Mouse (Mus musculus) cerebellum, postnatal 25 days (tissue): Measurements from ENCODE around the gene Rbbp5.
A peak's percentile ranks its signal among the peaks of the same experiment; 100 is the strongest.

Source experiments
- DNase-seq, 2 experiments: peaks; one replicate each; pipeline ENCODE4 v3.0.0; 2021; ENCODE audit warnings: mixed read lengths in 2 of 2

The Rbbp5 gene

DNA sequence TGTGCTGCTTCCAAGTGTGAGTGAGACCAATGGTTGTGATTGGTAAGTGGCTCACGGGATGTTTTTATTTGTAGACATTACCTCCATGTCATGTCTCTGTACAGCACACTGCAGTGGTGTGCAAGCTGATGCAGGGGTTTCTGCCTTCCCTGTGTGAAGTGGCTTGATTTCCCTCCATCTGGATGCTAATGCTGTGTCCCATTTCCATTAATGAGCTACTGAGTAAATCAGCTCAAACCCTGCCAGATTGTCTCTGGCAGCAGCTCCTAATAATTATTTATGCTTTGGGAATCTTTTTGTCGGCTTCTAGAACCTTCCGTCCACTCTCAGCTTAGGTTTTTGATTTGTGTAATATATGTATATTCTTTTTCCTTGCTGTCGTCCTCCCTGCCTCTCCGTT, 28.0 kb downstream of the Rbbp5 start:
- no peak for DNase-seq

DNA sequence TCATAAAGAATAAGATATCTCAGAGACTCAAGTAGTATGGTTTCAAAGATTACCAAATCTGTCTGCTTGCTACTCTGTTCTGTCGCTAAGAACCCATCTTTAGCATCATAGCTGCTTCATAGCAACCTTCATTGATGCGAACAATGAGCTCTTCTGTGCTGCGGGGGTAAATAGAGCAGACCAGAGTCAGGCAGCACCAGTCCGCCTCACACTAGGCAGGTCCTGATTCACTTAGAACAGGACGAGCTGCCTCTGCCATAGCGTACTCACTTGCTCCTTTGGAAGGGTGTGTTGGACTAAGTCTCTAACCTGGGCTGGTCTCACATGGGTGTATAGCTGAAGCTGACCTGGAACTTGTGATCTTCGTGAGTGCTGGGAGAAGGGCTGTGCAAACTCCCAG, 28.9 kb downstream of the Rbbp5 start, which contains the start of gene Tmem81:
Gene Tmem81 (plus strand): TSS at position 173 of the 400 bp plus-strand sequence.
- DNase-seq, result no peak

DNA sequence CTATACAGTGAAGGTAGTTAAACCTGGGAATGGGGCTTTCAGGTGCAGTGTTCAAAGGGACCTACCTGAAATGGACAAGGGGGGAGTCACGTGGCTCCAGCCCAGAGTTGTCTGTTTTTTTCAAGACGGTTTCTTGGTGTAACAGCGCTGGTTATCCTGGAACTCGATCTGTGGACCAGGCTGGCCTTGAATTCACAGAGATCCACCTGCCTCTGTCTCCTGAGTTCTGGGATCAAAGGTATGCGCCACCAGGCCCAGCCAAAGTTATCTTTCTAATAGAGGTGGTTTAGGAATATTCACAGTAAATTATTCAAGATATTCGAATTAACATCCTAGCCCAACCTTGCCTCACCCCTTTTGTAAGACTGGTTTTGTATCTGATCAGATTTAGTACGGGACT, 29.5 kb downstream of the Rbbp5 start:
- DNase-seq, result no peak

DNA sequence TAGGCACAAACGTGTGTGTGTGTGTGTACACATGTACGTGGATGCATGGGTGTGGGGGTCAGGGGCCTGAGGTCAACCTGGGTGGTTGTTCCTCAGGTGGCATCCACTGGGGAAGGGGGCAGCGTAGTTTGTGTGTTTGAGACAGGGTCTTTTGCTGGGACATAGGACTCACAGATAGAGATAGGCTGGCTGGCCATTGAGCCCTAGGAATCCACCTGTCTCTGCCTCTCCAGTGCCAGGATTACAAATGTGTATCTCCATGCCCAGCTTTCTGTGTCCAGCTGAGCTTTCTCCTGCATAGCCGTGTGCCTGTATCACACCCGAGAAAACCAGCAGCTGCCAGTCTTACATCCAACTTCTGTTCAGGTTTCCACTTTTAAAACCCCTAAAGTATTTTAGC, 32.6 kb downstream of the Rbbp5 start:
- DNase-seq, result peak; percentile 53

DNA sequence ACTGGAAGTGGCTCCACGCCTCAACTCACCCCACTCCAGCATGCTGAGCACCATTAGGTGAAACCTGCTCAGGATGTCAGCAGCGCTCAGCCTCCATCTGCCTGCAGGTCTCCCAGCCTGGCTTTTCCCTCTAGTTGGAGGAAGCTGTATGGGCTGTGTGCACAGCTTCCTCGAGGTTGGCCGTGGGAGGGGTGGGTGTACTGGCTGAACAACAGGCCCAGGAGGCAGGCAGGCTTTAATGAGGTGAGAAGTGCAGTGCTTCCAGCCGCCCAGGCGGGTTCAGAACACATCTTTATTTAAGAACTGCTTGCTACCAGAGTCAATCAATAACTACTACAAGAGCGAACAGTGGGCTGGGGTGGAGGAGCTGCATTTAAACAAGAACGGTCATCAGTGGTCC, 34.4 kb downstream of the Rbbp5 start:
- DNase-seq, result peak; percentile 47 to 52

DNA sequence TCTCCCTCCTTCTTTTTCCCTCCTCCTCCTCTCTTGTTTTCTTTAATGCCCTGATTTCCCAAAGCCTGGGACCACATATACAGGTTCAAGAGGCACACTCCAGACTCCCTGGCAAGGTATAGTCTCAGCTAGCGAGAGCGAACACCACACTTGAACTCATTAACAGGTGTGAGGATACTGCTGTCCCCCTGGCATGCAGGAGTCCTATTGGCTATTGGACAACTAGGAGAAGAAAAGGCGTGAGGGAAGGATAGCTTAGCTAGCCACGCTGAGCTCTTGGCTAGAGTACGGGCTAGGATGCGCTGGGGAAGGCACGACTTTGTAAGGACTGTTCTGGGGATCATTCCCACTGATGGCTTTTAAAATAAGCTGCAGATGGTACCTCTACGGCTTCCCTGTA, 34.9 kb downstream of the Rbbp5 start:
- peak; percentile 37 to 44 for DNase-seq

DNA sequence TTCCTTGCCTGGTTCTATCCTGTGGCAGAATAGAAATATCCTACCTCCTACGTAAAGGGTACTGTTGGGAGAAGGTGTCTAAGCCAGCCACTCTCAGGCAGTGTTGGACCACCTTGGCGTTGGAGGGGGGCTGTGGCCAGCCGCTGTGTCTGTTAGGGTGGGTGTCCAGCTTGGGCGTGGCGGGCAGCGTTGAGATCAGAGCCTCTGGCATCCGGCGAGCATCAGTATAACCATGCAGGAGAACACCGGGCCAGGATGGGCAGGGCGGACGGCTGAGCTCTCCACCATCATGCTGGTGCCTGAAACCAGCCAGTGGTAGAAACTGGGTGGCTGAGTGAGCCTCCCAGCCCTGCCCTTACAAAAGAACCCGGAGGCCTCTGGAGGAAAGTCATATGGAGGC, 38.2 kb downstream of the Rbbp5 start:
- peak in 1 of 2 experiments; percentile 27 for DNase-seq

DNA sequence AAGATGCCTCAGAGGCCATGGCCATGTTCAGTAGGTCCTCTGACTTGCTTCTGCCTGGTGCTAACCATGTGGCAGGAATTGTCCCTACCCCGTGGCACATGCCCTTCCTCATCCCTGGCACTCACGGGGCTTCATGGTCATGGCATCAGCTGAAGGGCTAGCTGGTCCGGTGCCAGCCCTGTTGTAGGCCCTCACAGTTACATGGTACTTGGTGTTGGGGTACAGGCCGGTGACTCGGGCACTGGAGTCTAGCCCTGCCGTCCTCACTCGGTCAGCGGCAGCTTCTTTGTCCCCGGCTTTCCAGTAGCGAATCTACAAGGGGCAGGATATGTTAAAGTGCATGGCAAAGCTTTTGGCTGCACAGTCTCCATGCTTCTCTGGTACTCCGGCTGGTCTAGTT, 39.6 kb downstream of the Rbbp5 start:
- DNase-seq, result peak; percentile 35 to 54

DNA sequence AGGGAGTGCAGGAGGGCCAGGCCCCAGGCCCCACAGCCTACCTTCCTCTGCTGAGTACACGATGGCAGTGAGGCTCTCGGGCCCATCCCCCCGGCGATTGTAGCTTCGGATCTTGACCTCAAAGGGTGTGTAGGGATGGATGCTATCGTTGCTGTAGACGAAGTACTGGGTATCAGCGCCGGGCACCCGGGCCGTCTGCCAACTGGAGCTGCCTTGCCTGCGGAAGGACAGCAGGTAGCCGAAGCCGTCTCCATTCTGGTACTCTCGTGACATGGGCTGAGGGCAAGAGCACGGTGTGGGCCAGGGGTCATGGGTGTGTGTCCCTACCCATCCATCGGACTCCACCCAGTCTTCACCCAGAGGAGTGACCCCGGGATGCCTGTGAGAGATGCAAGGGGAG, 41.5 kb downstream of the Rbbp5 start:
- peak; percentile 87 to 94 for DNase-seq

DNA sequence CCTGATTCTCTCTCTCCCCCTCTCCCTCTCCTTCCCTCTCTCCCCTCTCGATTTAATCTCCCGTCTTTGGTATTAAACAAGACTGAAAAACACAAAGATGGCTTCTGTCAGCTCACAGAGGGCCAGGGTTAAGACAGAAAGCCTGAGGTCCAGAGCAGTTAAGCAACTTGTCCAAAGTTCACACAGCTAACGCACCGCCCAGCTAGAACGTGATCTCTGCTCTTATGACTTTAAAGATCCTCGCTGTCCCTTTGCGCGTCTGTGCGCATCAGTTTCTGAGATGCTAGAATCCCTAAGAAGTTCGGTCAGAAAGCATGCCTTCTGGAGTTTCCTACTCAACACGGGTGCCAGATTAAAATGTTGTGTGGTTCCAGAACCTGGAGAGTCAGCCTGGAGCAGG, 42.6 kb downstream of the Rbbp5 start:
- peak in 1 of 2 experiments; percentile 8 for DNase-seq

DNA sequence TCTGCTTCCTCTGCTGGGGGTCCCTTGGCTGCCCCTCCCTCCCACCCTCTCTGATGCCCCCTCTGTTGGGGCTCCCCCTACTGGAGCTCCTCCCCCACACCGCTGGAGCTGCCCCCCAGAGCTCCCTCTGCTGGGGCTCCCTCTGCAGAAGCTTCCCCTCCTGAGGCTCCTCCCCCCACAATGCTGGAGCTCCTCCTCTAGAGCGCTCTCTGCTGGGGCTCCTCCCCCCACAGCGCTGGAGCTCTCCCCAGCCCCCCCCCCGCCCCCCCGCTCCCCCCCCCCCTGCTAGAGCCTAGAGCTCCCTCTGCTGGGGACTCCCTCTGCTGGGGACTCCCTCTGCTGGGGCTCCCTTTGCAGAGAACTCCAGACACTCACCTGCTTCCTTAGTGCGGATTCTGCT, 43.6 kb downstream of the Rbbp5 start:
- DNase-seq, result peak; percentile 25 to 59

DNA sequence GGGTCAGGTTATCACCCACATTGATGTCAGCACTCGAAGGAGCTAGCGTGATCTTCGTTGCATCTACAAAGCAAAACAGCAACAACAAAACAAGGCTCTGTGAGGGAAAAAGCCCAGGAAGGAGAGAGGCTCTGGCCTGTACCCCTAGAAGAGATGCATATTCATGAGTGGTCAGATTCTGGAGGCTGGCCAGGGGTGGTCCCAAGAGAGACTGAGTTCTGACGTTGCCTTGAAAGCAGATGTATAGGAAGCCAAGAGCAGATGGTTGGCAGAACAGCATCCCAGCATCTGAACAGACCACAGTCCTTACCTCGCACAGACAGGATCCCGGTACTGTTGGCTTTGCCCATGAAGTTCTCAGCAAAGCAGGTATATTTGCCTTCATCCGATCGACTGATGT, 45.9 kb downstream of the Rbbp5 start:
- DNase-seq, result peak; percentile 15 to 34

DNA sequence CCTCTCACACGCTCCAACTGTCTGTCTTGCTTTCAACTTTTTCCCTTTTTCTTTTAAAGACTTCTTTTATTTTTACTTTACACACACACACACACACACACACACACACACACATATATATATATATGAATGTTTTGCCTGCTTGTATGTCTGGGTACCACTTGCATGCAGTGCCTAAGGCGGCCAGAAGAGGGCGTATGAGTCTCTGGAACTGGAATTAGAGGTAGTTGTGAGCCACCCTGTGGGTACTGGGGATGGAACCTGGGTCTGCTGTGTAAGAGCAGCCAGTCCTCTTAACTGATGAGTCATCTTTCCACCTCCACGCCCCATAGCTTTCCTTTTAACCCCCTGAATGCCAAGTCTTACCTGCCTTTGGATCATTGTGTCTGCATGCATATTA, 46.8 kb downstream of the Rbbp5 start:
- peak; percentile 64 to 75 for DNase-seq

DNA sequence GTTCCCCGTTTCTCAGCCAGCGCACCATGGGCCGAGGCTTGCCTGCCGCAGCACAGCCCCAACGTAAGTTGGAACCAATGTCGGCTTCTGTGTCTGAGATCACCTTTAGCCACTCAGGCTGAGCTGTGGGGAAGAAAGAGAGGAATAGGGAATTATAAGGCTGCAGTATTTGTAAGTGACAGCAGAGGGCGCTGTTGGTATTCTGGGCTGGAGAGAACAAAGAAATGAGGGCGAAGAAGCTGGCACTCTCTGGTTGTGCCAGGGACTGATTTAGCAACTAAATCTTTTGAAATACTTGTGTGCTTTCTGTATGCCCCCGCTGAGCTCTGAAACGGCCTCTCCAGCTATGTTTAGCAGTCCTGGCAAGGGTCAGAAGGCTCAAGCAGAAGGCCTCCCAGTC, 48.7 kb downstream of the Rbbp5 start:
- DNase-seq, result peak; percentile 84 to 90

DNA sequence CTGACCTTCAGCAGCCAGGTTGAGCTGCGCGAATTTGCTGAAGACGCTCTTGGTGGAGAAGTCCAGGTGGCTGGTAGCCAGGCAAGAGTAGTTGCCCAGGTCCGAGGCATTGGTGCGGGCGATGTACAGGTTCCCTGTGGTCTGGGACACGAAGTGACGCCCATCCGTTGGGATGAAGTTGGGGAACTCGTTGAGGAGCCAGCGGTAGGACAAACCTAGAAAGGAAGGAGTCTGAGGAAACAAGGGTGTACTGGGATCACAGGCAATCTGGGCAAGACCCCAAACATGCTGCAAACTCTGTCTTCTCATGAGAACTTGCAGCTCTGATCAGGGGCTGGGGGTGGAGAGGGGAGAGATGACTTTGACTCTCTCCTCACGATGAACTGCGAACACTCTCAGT, 50.9 kb downstream of the Rbbp5 start:
- peak; percentile 45 to 63 for DNase-seq

DNA sequence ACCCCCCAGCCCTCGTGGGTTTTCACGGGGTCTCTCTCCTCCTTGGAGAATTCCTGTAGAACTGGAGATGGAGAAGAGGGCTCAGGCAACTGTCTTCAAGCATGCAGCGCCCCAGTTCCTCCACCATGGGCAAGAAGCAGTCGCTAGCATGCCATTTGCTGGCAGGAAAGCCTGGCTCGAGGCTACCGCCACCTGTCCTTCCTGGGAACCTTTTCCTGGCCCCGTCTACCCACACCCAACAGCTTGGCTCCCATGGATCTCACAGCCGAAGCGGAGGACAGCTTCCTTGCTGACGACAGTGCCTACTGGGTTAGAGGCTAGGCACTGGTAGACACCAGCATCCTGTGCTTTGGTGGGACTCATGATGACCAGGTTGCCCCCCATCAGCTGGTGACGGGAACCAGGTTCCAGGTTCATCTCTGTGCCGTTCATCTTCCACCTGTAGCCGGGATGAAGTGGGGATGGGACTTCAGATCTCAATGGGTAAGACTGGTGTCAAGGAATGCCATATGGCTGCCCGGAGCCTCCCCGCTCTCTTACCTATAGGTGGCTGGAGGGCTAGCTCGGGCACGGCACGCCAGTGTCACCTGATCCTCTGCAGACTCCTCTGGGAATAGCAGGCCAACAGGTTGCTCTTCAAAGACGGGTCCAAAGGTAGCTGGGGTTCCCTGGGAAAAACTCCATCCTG, 51.6 kb downstream of the Rbbp5 start:
- DNase-seq, result peak; percentile 89 to 91

DNA sequence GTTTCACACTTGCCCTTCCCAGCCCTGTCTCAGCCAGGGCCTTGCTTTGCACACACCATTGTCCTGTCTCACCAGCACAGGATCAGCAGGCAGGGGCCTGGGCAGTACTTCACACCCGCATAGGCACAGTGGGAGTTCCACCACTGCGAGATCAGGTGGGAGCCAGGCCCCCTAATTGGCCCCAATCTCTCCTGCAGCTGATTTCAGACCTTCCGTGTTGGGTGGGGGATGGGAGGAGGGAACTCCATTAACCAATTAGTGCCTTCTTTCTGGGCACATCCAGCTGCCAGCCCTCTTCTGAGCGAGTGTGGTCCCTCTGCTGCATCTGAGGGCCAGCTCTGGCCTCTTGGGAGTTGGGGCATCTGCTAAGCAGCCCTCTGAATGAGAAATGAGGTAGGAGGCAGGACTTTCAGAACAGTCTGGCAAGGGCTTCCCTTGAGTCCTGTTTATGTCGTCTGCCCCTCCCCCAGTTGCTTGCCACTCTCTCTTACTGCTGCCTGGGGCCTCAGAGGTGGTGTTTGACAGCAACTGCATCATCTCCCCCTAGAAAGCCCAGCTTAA, 53.5 kb downstream of the Rbbp5 start:
- DNase-seq, result peak; percentile 36 to 42

DNA sequence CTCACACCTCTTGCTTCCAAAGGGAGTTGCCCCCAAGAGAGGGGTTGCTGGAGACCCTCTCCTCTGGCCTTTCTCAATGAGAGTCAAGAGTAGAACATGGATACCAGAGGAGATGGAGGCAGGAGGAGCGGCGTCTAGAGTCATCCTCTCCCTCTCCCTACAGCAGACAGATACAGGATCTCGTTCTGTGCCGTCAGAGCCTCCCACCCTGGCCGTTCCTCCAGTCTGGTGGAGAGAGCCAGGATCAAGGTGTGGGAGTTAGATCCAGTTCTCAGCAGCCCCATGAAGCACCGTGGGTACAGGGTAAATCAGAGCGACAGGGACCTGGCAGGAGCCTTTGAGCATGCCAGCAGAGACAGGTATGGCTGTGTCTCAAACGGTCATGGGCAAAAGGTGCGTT, 55.4 kb downstream of the Rbbp5 start:
- peak; percentile 46 to 47 for DNase-seq

DNA sequence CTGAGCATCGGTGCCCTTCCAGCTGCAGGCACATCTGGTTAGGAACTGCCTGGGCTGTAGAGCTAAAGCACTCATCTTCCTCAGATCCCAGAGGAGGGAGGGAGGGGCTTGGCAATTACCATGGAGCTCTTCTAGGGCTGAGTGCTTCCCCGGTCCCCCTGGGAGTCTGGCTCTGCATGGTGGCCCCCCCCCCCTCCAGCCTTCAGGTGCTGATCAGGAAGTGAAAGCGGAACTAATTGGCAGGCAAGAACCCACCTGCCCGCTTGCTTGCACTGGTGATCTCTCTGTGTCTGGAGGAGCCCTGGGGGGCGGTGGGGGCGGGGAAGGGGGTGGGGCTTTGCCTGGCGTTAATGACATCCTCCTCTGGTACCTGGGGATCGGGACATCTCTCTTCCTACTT, 56.7 kb downstream of the Rbbp5 start:
- DNase-seq, result peak; percentile 20 to 24

DNA sequence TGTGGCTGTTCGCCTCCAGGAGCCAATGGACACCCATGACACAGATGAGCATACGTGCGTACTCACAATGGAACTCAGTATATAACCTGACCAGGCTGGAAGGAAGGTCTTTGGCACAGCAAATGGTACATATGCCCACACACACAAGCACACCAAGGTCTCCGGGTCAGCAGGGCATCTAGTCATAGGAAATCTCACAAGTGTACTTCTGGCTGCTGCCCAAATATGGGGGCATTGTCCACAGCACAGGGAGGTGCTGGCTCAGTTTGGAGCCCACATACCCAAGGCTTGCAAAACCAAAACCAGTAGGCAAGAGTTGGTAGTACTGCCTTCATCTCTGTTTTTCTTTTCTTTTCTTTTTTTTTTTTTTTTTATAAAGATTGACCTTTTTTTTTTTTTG, 58.4 kb downstream of the Rbbp5 start:
- DNase-seq, result peak; percentile 36 to 44

DNA sequence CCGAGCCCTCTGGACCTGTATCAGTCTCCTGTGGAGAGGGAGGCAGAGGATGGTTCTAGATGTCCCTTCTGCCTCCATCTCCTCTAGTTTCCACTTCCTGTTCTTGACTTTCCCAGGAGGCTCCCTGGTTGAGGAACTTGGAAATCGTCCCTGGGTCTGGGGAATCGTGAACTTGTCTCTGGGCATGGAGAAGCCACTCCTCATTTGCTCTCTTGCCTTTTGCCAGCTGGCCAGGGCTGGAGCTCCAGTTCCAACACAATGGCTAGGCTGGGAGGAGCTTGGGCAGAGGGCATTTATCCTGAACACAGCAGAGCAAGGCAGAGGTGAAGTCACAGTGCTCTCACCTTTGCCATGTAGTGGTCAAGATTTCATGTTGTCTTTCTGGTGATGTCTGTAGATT, 59.3 kb downstream of the Rbbp5 start:
- DNase-seq, result peak; percentile 55 to 62

DNA sequence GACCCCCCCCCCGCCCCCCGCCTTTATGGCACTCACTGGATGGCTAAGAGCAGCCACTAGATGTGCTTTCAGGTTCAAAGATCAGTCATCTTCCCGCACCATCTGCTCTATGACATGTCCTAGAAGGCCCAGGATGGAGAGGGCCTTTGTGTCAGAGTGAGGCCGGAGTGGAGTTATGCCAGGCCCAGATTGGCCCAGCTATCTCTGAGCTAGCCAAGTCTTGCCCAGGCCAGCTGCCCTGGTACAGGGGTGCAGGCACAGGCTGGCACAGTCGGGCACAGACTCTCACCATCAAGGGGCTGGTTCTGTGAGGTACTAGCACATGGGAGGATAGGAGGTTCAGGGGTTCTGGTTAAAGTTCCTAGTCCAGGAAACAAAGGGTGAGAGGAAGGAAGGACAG, 60.6 kb downstream of the Rbbp5 start:
- DNase-seq, result peak; percentile 87 to 91

DNA sequence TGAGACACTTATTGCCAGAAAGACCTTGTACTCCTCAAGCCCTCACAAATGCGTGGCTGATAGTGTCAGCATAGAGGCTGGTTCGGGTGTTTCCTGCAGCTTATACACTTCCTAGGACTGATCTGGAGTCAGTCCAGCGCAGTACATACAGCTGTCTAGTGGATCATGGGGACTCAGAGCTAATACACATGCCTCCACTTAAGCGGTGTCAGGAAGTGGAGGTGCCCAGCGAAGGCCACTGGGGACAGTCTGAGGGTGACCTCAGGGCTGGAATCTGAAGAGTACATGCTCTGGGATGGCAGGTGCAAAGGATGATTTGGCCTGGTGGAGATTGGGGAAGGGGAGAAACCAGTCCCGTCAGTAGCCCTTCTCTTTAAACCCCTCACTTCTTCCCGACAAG, 63.5 kb downstream of the Rbbp5 start:
- peak; percentile 36 for DNase-seq

DNA sequence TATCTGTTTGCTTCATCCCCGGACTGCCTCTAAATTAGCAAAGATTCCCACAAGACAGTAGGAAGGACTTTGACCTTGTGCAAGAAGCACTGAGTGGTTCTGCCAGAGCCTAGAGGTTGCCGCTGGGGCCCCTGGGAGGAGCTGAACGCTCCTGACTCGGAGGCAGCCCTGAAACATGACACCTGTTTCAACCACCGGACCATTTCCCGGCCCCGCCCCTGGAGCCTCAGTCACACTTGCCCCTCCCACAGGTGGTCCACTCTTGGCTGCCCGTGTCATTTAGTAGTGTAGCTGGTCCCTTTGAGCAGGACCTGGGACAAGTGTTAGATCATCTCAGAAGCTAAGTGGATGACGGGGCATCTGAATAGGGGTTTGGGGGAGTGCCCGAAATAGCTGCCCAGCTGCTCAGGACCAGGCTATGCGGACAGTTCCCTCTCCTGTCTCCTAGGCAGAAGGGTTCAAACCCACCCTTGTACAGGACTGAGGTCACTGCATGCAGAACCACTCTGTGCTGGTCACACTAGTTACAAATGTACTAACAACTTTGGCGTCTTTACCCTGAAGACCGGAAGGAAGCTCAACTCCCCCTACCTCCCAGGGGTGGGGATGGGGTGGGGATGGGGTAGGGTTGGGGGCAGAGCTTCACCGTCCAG, 64.1 kb downstream of the Rbbp5 start:
- peak; percentile 69 to 81 for DNase-seq
